Mouse (Mus musculus): ENCODE measurements around the gene Clec3b.

GRCm38 (mm10) chr9:123123017-123123416 lies 27.7 kb upstream of the Clec3b start:
- TF ChIP-seq CTCF (IDR thresholded peaks at IDR 0.05; ENCODE audit: control insufficient read depth, insufficient read depth, insufficient read length) (no peak), USF1 (IDR thresholded peaks at IDR 0.05; ENCODE audit: low read depth) (no peak), MYOD1 (IDR thresholded peaks at IDR 0.05; ENCODE audit: control insufficient read depth, insufficient read length, low read depth) (no peak), CEBPB (IDR thresholded peaks at IDR 0.05; ENCODE audit: low read depth) (no peak), MYOG (IDR thresholded peaks at IDR 0.05; ENCODE audit: control insufficient read depth, extremely low read depth, insufficient read length) (no peak), FOSL1 (IDR thresholded peaks at IDR 0.05; ENCODE audit: insufficient read depth, low read length, poor library complexity, severe bottlenecking) (no peak)

All from C2C12 (cell line).